Mouse (Mus musculus) naive thymus-derived CD4-positive, alpha-beta T cell, adult 2 months (primary cell): ENCODE results near the gene Mapk1.
A peak's percentile ranks its signal among the peaks of the same experiment; 100 is the strongest.
"Not testable (repeated sequence)": the region's sequence is repeated elsewhere in the genome, so short reads cannot be mapped to it uniquely, and the experiment has no call there.

ENCODE experiments used
- DNase-seq: peaks from one replicate; pipeline ENCODE4 v3.0.0-alpha.2; 2011; ENCODE audit warnings: low read depth

The Mapk1 gene

GRCm38 (mm10) chr16:16983131-16983533, at the start of gene Mapk1:
Gene Mapk1 (plus strand): TSS chr16:16983382.
- DNase-seq: peak; percentile 98

DNA sequence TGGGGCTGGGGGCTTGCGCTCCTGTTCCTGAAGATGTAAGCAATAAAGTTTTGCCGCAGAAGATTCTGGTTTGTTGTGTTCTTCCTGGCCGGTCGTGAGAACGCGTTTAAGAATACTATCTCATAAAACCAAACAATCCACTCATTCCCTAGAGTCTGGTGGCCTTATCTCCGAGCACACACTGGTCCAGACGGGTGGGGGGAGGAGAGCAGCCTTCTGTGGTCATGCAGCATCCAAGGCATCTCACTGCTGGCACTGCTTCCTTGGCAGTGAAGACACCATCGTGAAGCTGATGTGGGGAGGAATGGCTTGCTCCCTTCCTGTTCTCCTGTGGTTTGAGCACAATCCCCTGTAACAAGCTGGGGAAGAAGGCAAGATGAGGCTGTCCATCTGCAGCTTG, 43.6 kb upstream of the Mapk1 start:
- no peak for DNase-seq

GRCm38 (mm10) chr16:16941078-16941477, 42.1 kb upstream of the Mapk1 start:
- no peak for DNase-seq

- DNase-seq: no peak
Measured at GRCm38 (mm10) chr16:16958575-16958974, 24.6 kb upstream of the Mapk1 start.

DNA sequence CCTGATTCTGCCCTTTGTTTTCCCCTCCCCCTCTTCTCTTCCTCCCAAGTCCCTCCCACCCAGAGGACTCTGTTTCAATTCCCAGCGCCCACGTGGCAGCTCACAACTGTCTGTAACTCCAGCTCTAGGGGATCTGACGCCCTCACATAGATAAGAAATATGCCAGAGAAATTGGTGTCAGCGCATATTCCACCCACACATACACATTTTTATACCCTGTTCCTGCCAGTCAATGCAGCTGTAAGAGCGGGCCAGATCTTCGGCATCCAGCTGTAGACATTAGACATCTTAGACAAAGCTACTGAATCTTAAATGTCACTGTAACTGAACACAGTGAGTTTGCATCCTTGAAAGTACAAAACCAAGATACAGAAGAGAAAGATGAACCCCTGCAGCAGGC, 23.3 kb upstream of the Mapk1 start:
- DNase-seq: no peak

GRCm38 (mm10) chr16:16965149-16965548, 18.0 kb upstream of the Mapk1 start:
- DNase-seq: no peak

DNA sequence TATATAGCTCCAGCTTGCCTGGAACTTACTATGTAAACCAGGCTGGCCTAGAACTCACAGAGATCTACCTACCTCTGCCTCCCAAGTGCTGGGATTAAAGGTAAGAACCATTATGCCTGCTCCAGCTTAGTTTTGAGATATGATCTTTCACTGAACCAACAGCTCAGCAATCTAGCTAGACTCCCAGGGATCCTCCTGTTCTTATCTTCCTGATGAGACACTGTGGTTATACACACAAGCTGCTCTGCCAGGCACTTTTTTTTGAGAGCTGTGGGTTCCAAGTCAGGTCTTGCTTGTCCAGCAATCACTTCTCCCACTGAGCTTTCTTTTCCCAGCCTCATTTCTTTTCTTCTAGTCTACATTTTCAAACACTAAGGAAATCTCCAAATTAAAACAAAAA, 16.9 kb upstream of the Mapk1 start:
- DNase-seq: no peak

GRCm38 (mm10) chr16:16978061-16978460, 5.1 kb upstream of the Mapk1 start:
- no peak for DNase-seq

DNA sequence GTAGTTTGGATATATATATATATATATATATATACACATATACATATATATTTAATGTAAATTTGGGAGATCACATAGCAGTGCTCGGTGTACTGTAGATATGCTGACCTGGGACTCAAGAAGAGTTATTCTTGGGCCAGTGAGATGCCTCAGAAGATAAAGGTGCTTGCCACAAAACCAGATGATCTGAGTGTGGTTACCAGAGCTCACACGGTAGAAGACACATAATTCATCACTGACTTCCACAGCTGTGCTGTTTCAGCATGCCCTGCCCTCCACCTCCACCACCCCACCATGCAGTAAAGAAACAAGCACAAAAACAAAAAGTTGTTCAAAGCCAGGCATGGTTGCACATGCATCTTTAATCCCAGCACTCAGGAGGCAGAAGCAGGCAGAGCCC, 4.4 kb upstream of the Mapk1 start:
- DNase-seq: no peak

DNA sequence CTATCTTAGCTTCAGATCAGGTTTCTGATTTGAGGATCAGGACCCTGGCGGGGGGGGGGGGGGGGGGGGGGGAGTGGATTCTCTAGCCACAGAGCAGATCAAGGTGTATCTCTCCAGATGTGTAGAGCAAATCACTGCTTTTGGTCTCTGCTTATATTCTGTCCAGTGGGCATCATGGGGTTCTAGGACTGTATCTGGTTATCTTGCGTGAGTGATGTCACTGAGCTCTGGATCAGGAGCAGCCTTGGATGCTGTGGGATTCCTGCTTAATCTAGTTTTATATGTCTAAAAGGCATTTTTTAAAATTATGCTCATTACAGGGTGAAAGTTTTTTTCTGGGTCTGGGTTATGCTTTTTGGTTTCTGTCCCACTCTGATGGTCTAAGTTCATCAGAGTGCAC, 546 bp upstream of the Mapk1 start:
- no peak for DNase-seq

- no peak for DNase-seq
Measured at GRCm38 (mm10) chr16:16983534-16984422, 596 bp downstream of the Mapk1 start.

DNA sequence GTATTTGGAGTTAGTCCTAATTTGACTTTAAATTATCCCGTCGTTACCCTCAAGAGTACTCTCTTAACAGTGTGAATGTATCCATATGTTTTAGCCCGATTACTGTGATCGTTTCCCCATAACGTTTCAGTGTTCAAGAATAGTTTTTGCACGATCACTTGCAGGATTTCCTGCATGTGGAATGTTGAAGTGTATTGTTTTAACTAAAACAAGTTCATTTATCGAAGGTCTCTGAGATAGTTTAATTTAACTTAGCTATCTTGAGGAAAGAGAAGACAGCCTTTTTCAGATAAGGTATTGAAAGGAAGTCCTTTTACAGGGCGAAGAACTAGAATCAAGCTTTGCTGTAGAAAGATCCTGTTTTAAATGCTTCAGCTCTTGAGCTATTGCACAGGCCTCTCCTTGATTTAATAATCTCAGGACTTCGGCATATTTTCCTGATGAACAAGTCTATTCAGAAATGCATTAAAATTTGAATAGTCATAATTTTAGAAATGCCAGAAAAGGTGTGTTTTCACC, 1.3 kb downstream of the Mapk1 start:
- DNase-seq: no peak

DNA sequence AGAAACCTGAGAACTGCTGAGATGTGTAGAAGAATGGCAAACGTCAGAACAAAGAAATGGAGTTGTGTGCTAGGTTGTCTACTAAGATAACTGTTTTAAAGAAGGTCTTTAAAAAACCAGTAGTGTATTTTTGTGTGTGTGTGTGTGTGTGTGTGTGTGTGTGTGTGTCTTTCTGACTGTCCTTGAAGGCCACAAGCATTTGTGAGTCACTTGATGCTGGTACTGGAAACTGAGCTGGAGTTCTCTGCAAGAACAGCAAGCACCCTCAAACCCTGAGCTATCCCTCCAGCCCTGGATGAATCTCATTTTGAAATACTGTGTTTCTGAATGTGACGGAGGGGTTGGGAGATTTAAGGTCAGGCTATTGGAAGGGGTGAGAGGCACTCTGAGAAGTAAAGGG, 4.1 kb downstream of the Mapk1 start:
- DNase-seq: no peak

GRCm38 (mm10) chr16:16988842-16989241, 5.7 kb downstream of the Mapk1 start:
- DNase-seq: no peak

DNA sequence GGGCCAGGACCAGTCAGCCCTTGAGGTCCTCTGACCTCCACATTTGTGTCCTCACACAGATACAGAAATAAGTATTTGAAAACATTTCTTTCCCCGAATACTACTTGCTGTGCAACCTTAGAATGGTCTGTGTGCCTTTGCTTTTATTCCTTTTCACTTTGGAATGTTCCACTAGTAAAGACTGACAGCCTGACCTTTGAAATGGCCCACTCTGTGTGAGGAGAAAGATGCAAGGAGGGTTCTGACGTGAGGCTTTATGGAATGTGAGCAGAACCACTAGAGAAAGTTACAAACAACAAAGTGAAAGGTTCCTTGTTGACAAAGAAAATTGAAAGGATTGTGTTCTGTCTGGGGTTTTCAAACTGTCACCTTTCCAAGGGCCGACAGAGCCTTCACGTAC, 6.8 kb downstream of the Mapk1 start:
- no peak for DNase-seq

- no peak for DNase-seq
Measured at GRCm38 (mm10) chr16:16994426-16995052, 11.4 kb downstream of the Mapk1 start.

DNA sequence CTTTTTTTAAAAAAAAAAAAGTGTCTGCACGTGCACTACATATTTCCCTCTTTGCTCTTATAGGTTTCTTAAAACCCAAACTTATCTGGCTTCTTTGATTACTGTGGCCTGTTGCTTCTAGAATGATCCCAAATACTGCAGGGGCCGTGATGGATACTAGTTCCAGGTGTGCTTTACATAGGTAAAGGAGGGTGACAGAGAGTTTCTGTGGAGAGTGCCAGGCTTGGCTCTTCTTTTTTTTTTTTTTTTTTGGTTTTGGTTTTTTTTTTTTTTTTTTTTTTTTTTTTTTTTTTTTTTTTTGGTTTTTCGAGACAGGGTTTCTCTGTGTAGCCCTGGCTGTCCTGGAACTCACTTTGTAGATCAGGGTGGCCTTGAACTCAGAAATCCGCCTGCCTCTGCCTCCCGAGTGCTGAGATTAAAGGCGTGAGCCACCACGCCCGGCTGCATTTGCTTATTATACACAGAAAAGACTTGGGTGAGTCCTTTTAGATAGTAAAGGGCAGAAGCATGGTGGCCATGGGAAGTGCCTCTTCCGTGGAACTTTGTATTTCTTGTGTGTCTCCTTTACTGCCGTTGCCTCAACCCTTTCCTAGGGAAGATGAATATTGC, 13.0 kb downstream of the Mapk1 start:
- not testable (repeated sequence) for DNase-seq

DNA sequence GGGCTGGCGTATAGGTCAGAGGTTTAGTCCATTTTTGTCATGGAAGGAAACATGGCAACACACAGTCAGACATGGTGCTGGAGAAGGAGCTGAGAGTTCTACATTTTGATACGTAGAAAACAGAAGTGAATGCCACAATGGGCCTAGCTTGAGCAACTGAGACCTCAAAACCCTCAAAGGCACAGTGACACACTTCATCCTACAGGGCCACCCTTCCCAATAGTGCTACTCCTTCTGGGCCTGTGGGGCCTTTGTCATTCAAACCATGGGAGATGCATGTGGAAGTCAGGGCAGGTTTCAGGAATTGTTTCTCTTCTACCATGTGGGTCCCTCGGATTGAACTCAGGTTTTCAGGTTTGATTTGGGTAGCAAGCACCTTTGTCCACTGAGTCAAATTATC, 17.9 kb downstream of the Mapk1 start:
- no peak for DNase-seq

DNA sequence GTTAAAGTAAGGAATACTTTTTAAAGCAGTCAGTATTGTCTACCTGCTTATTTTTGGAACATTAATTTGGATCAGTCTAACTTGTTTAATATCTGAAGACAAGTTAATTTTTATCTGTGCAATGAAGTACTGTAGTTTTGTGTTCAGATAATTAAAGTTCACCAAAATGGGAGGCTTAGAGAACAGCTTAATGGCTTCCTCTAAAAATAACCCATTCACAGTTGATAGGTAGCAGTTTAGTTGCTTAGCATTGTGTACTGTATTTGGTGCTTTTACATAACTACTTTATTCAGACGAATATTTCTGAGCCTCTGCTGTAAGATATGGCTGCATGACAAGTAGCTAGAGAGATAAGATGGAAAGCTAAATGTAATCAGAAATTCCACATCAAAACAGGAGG, 23.9 kb downstream of the Mapk1 start:
- DNase-seq: no peak

GRCm38 (mm10) chr16:17010036-17010435, 26.9 kb downstream of the Mapk1 start:
- no peak for DNase-seq

GRCm38 (mm10) chr16:17012583-17012982, 29.4 kb downstream of the Mapk1 start:
- peak; percentile 74 for DNase-seq

GRCm38 (mm10) chr16:17015111-17015852, 32.1 kb downstream of the Mapk1 start:
- DNase-seq: peak; percentile 47
